Mouse (Mus musculus) heart, embryonic 12.5 days (tissue): ENCODE measurements around the gene Clnk. TPM values are rescaled to one million over a fixed set of nuclear protein-coding genes. Genes with fewer than 3 reads are reported as not detected.

Experiments
- ATAC-seq: fragments of 200-750 bp; cut with Nextera tagmentation; 2 replicates; pipeline ENCODE4 v1.8.0; 2017; ENCODE audit warnings: moderate TSS enrichment, moderate library complexity; ENCODE audit not compliant: insufficient number of reproducible peaks, low FRiP score
- H3K27ac ChIP-seq: fragments of 300-500 bp; sonication (generic); 2 replicates; pipeline ENCODE4 v1.5.1; 2016; ENCODE audit warnings: mild to moderate bottlenecking, moderate library complexity; ENCODE audit not compliant: poor library complexity, severe bottlenecking
- H3K27me3 ChIP-seq: fragments of 300-500 bp; sonication (generic); replicated peaks from 2 replicates; pipeline ENCODE4 v1.6.1; 2016; ENCODE audit warnings: mild to moderate bottlenecking, moderate library complexity
- H3K36me3 ChIP-seq: fragments of 300-500 bp; sonication (generic); 2 replicates; pipeline ENCODE4 v1.6.1; 2016; ENCODE audit warnings: mild to moderate bottlenecking, moderate library complexity
- H3K4me1 ChIP-seq: fragments of 300-500 bp; sonication (generic); replicated peaks from 2 replicates; pipeline ENCODE4 v1.6.1; 2016; ENCODE audit warnings: mild to moderate bottlenecking
- H3K4me2 ChIP-seq: fragments of 300-500 bp; sonication (generic); 2 replicates; pipeline ENCODE4 v1.6.1; 2016; ENCODE audit warnings: mild to moderate bottlenecking, moderate library complexity
- H3K4me3 ChIP-seq: fragments of 300-500 bp; sonication (generic); 2 replicates; pipeline ENCODE4 v1.5.1; 2016; ENCODE audit warnings: mild to moderate bottlenecking
- H3K9ac ChIP-seq: fragments of 300-500 bp; sonication (generic); 2 replicates; pipeline ENCODE4 v1.6.1; 2016; ENCODE audit warnings: mild to moderate bottlenecking, moderate library complexity
- H3K9me3 ChIP-seq: fragments of 300-500 bp; sonication (generic); replicated peaks from 2 replicates; pipeline ENCODE4 v1.6.1; 2016; ENCODE audit warnings: mild to moderate bottlenecking, moderate library complexity
- WGBS: fragments of 180-500 bp; shearing (Covaris S2); methylation state at CpG from one replicate; pipeline ENCODE4 v1.1.7; 2016; 5-methylcytosine and 5-hydroxymethylcytosine counted together
- polyA plus RNA-seq: library from polyadenylated mRNA; unstranded; fragments of >200 nt; fragmentation: Nextera tagmentation; extraction: Ambion mirVana; gene quantifications from 2 replicates; pipeline ENCODE4 v1.2.1, GENCODE M21; 2016

Clnk gene
- polyA plus RNA-seq, 1 experiment from 2014 or later: not detected

- no peaks in the 10 kb centered on the region for H3K27me3 ChIP-seq
- no peaks in the 10 kb centered on the region for H3K4me1 ChIP-seq
- no peak overlapping the region for H3K9ac ChIP-seq
- H3K4me3 ChIP-seq: no peak overlapping the region
- no peaks in the 10 kb centered on the region for H3K36me3 ChIP-seq
- no peak overlapping the region for H3K4me2 ChIP-seq
- 78% methylated on average over 5 of the region's 5 CpGs for WGBS
- no peak for ATAC-seq
- no peak overlapping the region for H3K27ac ChIP-seq
- H3K9me3 ChIP-seq: 0 out of 2 replicates have a peak, but pooled peaks cover 2% of the 10 kb centered on the region
Measured at GRCm38 (mm10) chr5:38658836-38659235, 217.8 kb downstream of the Clnk start.

Other genes starting within 250 kb of the Clnk start
- gene Zfp518b, start 192.0 kb downstream of the Clnk start, polyA plus RNA-seq: 12.0 and 15.6 TPM in 2 replicates